Mouse (Mus musculus): ENCODE results near the gene Gm10097. TPM values are rescaled to one million over a fixed set of nuclear protein-coding genes. Genes with fewer than 3 reads are reported as not detected.

Gm10097 gene
- polyA plus RNA-seq, 1 experiment from 2014 or later, result 0.14 TPM

DNA sequence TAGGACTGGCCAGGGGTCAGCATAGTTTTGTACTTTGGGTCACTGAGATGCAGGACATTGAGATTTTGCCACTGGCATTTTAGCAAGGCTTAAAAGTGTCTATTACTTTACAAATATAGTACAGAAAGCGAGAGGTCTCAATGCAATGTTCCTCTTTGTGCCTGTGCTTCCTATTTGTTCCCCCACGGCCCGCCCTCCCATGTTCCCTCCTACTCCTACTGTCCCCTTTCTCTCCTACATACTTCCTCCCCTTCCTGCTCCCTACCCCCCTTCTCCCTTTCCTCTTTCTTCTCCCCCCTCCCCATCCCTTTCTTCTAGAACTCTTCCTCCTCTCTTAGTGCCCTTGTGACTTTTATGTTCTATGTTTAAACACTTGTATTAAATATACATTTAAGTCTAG lies 12.1 kb upstream of the Gm10097 start:
- H3K9me3 ChIP-seq (replicated peaks), result no peaks in the 10 kb centered on the region
- H3K4me1 ChIP-seq, result no peaks in the 10 kb centered on the region
- H3K27ac ChIP-seq (replicated peaks), result no peak overlapping the region
- WGBS, result 93% methylated on average over 3 of the region's 3 CpGs
- no peak overlapping the region for H3K9ac ChIP-seq (replicated peaks)
- H3K4me3 ChIP-seq (replicated peaks), result no peak overlapping the region
- H3K27me3 ChIP-seq (replicated peaks), result no peaks in the 10 kb centered on the region
- no peak overlapping the region for H3K4me2 ChIP-seq
- peaks cover 33% of the 10 kb centered on the region; the same call in 1 of the 2 replicates for H3K36me3 ChIP-seq
- ATAC-seq (ENCODE audit: low FRiP score), result no peak

DNA sequence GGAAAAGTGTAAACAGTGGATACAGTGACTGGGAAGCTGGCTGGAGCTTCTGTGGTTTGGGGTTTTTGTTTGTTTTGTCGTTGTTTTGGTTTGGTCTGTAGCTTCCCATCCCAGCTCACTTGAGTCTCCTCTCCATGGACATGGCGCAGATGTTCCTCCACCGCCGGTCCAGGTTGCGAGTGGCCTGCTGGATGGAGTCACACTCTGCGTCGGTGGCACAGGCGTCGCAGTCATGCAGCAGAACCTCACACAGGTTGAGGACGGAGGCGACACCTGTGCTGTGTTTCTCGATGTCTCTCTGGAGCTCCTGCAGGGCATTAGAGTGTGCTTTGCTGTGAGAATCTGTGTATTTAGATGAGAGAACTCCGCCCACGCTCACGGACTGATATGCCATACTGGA lies 11.3 kb upstream of the Gm10097 start:
- no peaks in the 10 kb centered on the region for H3K4me1 ChIP-seq
- H3K9ac ChIP-seq (replicated peaks), result no peak overlapping the region
- H3K36me3 ChIP-seq, result peaks cover 27% of the 10 kb centered on the region; the same call in 1 of the 2 replicates
- H3K4me3 ChIP-seq (replicated peaks), result no peak overlapping the region
- H3K27me3 ChIP-seq (replicated peaks), result no peaks in the 10 kb centered on the region
- no peak overlapping the region for H3K27ac ChIP-seq (replicated peaks)
- WGBS, result 94% methylated on average over 15 of the region's 15 CpGs
- no peak overlapping the region for H3K4me2 ChIP-seq
- ATAC-seq (ENCODE audit: low FRiP score), result no peak
- no peaks in the 10 kb centered on the region for H3K9me3 ChIP-seq (replicated peaks)

DNA sequence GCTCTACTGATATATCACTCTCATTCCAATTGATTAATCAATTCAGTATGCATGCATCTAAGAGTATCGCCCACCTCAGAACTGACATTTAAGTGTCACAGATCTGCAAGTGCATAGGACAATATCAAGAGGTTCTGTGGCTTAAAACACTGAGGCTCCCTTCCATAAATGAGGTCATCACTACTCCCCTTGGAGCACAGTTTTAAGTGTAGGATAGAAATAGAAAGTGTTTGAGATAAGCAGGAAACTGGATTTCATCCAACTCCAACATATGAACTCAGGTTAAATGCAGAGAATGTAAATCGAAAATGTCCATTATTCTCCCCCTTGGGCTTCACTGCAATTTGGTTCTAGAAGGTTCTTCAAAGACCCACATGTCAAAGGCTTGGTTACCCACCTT lies 10.1 kb upstream of the Gm10097 start:
- Histone ChIP-seq H3K4me2 (no peak overlapping the region), H3K27me3 (replicated peaks) (no peaks in the 10 kb centered on the region), H3K4me3 (replicated peaks) (no peak overlapping the region), H3K36me3 (peaks cover 27% of the 10 kb centered on the region; the same call in 1 of the 2 replicates), H3K9ac (replicated peaks) (no peak overlapping the region), H3K9me3 (replicated peaks) (no peaks in the 10 kb centered on the region), H3K27ac (replicated peaks) (no peak overlapping the region), H3K4me1 (no peaks in the 10 kb centered on the region)
- 86% methylated on average over 2 of the region's 2 CpGs for WGBS
- no peak for ATAC-seq (ENCODE audit: low FRiP score)

DNA sequence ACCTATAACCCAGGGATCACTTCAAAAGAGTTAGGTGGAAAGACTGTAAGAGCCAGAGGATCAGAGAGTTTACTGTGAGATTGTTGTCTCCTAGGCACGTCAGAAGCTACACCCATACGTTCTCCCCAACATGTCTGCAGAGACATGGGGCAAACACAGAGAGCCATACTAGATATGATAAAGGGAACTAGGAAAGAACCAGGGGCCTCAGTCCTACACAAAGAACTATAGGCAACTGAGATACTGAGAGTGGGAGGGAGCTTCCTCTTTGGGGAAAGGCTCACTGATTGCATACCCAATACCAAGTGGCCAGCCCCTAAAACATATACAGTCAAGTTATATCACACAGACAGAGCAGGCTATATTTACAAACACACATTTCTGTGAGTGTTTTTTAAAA lies 9.0 kb upstream of the Gm10097 start:
- ATAC-seq (ENCODE audit: low FRiP score), result no peak
- peaks cover 27% of the 10 kb centered on the region; the same call in 1 of the 2 replicates for H3K36me3 ChIP-seq
- H3K4me2 ChIP-seq, result no peak overlapping the region
- no peak overlapping the region for H3K9ac ChIP-seq (replicated peaks)
- no peak overlapping the region for H3K4me3 ChIP-seq (replicated peaks)
- H3K27me3 ChIP-seq (replicated peaks), result no peaks in the 10 kb centered on the region
- 91% methylated on average over 2 of the region's 2 CpGs for WGBS
- H3K27ac ChIP-seq (replicated peaks), result no peak overlapping the region
- no peaks in the 10 kb centered on the region for H3K4me1 ChIP-seq
- no peaks in the 10 kb centered on the region for H3K9me3 ChIP-seq (replicated peaks)

DNA sequence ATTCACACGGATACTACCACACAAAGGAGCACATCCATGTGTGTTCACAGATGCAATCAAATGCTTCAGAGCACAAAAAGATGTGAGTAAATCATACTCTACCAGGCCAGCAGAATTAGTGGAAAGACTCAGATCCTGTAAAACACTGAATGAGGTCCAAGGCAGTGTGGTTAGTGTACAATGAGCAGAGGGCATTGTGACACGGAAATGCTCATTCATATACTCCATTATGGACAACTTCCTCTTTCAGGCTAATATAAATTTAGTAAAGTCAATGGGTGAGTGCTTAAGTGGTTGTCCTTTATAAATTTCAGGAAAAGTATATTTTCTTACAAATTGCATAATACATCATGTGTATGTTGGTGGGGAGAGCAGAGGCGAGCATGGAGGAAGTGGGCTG lies 1.9 kb upstream of the Gm10097 start:
- H3K27ac ChIP-seq (replicated peaks), result no peak overlapping the region
- no peak overlapping the region for H3K4me3 ChIP-seq (replicated peaks)
- no peak overlapping the region for H3K9ac ChIP-seq (replicated peaks)
- WGBS, result 86% methylated on average over 3 of the region's 3 CpGs
- no peaks in the 10 kb centered on the region for H3K9me3 ChIP-seq (replicated peaks)
- H3K27me3 ChIP-seq (replicated peaks), result no peaks in the 10 kb centered on the region
- H3K4me1 ChIP-seq, result no peaks in the 10 kb centered on the region
- H3K4me2 ChIP-seq, result no peak overlapping the region
- no peak for ATAC-seq (ENCODE audit: low FRiP score)
- H3K36me3 ChIP-seq, result peaks cover 6% of the 10 kb centered on the region; the same call in 1 of the 2 replicates

DNA sequence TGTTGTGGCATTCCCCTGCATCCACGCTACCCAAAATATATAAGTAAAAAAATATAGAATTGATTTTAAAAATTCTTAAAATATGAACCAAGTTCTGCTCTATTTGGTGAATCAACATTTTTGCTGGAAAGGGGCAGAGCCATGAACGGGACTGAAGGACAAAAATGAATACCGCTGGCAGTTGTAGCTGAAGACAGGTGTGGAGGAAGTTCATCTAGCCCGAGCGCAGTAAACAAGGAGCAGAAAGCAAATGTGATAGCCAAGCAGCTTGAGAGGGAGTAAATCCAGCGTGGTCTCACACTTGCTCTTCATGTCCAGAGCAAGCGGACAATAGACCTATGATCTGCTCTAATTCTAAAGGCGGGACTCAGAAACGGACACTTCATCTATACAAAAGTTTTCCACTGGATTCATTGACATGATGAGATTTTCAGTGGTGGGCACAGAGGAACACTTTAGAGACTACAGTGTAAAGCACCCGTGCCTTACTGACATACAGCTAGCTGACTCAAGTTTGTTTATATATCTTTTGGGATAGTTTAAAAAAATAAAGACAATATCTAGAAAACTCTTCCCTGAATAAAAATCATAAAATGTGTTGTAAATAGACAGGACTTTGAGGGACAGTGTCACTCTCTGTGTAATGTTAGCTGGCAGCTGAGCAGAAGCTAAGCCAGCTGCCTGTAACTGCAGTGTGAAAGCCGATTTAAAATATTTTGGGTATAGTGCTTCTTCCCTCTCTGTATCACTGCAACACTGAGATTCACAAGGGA lies 1.4 kb downstream of the Gm10097 start:
- peaks cover 13% of the 10 kb centered on the region; the same call in 1 of the 2 replicates for H3K36me3 ChIP-seq
- 92% methylated on average over 11 of the region's 11 CpGs for WGBS
- no peak overlapping the region for H3K4me2 ChIP-seq
- no peak overlapping the region for H3K27ac ChIP-seq (replicated peaks)
- no peak overlapping the region for H3K4me3 ChIP-seq (replicated peaks)
- no peaks in the 10 kb centered on the region for H3K4me1 ChIP-seq
- H3K27me3 ChIP-seq (replicated peaks), result no peaks in the 10 kb centered on the region
- H3K9ac ChIP-seq (replicated peaks), result no peak overlapping the region
- no peak for ATAC-seq (ENCODE audit: low FRiP score)
- H3K9me3 ChIP-seq (replicated peaks), result no peaks in the 10 kb centered on the region

DNA sequence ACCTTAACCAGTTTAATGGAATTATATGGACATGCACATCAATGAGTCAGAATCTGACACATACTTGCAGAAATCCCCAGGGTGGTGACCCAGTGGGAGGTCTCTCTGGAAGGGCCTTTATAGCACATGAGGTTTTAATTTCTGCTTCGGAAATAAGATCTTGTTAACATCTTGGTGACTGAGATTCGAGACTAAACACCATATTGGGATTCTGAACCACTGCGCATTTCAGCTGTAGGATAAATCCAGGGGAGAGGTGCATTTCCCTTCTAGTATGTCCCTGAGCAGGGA lies 1.9 kb downstream of the Gm10097 start:
- Histone ChIP-seq H3K27me3 (replicated peaks) (no peaks in the 10 kb centered on the region), H3K9ac (replicated peaks) (no peak overlapping the region), H3K9me3 (replicated peaks) (no peaks in the 10 kb centered on the region), H3K36me3 (peaks cover 13% of the 10 kb centered on the region; the same call in 1 of the 2 replicates), H3K4me1 (no peaks in the 10 kb centered on the region), H3K4me3 (replicated peaks) (no peak overlapping the region), H3K27ac (replicated peaks) (no peak overlapping the region), H3K4me2 (no peak overlapping the region)
- 75% methylated on average over 3 of the region's 3 CpGs for WGBS
- ATAC-seq (ENCODE audit: low FRiP score), result no peak

DNA sequence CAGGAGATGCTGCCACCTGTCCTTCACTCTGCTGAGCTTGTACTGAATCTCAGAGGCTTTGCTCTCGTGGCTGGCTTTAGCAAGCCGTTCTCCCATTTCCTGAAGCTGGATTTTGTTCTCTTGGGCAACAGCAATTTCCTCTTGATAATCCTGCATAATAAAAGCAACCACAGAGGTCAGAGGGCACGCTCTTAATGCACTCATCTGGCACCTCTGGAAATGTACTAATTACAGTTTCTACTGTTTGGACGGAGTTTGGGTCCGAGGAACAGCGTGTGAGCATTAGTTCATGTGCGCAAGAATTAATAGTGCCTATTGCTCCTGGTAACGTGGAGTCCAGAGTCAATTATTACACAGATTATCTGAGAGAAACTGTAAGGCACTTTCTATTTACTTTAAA lies 3.1 kb downstream of the Gm10097 start:
- ATAC-seq (ENCODE audit: low FRiP score), result no peak
- 85% methylated on average over 8 of the region's 8 CpGs for WGBS
- H3K27ac ChIP-seq (replicated peaks), result no peak overlapping the region
- no peaks in the 10 kb centered on the region for H3K4me1 ChIP-seq
- H3K36me3 ChIP-seq, result peaks cover 16% of the 10 kb centered on the region; the same call in 1 of the 2 replicates
- H3K27me3 ChIP-seq (replicated peaks), result no peaks in the 10 kb centered on the region
- no peak overlapping the region for H3K9ac ChIP-seq (replicated peaks)
- H3K9me3 ChIP-seq (replicated peaks), result no peaks in the 10 kb centered on the region
- no peak overlapping the region for H3K4me3 ChIP-seq (replicated peaks)
- H3K4me2 ChIP-seq, result no peak overlapping the region

DNA sequence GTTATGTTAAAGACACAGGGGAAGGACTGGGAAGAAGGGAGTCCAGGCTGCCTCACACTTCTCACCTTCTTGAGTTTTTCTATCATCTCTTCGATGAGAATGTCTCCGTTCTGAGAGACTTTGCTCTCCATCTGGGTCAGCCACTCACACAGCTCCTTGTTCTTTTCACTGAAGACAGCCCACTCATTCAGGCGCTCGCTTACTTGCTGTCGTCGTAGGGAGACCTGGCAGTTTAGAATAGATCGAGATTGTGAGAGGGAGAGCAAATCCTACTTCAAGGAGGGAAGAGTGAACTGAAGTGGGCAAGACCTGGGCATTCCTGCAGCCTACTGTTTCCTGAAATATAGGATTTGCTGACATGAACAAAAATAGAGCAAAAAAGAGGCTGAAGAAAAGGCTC lies 6.7 kb downstream of the Gm10097 start:
- ATAC-seq (ENCODE audit: low FRiP score), result no peak

DNA sequence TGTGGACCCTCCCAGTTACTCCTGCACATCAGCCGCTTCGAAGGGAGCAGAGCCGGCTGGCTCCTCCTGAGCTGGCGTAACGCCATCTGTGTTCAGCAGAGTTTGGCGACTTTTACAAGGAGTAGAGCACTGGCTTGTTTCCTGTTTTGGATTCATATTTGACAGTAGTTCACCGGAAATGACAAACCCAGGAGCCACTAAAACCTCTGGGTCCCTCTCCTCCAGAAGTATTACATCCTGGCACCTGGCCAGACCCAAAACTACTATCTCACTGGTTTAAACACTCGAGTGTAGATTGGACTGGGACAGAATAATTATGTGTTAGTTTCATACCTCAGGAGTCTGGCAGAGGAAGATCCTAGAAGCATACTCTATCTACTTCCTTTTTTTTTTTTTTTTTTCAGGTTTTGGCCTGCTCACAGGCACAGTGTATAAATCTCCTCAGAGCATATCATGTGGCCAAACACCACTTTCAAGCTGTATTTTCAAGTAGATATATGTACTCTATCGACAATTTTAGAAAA lies 11.0 kb downstream of the Gm10097 start:
- Histone ChIP-seq H3K4me1 (peaks cover 5% of the 10 kb centered on the region), H3K4me2 (no peak overlapping the region)
- WGBS, result 64% methylated on average over 9 of the region's 9 CpGs

More for the DNA sequence above, 6.7 kb downstream of the Gm10097 start:
- 96% methylated on average over 7 of the region's 7 CpGs for WGBS
- Histone ChIP-seq H3K27ac (replicated peaks) (no peak overlapping the region), H3K9ac (replicated peaks) (no peak overlapping the region), H3K27me3 (replicated peaks) (no peaks in the 10 kb centered on the region), H3K36me3 (peaks cover 14% of the 10 kb centered on the region; the same call in 1 of the 2 replicates), H3K4me3 (replicated peaks) (no peak overlapping the region), H3K9me3 (replicated peaks) (no peaks in the 10 kb centered on the region), H3K4me1 (peaks cover 5% of the 10 kb centered on the region), H3K4me2 (no peak overlapping the region)

DNA sequence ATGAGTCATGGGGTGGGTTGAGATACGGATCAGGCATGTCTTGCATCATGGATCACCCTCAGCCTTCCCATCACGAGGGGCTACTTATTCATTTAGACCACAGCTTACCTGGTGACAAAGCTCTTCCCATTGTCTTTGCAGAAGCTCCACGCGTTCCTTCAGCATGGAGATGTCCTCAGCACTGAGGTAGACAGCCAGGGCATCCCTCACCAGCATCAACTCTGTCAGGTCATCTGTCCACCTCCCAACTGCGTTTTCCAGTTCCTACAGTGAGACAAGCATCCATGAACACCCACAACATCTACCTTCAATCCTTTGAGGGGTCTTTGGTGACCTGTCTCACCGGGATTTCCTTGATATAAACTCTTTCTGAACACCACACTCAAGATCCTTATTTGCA lies 14.7 kb downstream of the Gm10097 start:
- Histone ChIP-seq H3K4me3 (replicated peaks) (no peak overlapping the region), H3K27me3 (replicated peaks) (no peaks in the 10 kb centered on the region), H3K9me3 (replicated peaks) (no peaks in the 10 kb centered on the region), H3K4me1 (peaks cover 5% of the 10 kb centered on the region), H3K27ac (replicated peaks) (no peak overlapping the region), H3K4me2 (no peak overlapping the region), H3K36me3 (peaks cover 4% of the 10 kb centered on the region; the same call in 1 of the 2 replicates), H3K9ac (replicated peaks) (no peak overlapping the region)
- 84% methylated on average over 6 of the region's 6 CpGs for WGBS
- ATAC-seq (ENCODE audit: low FRiP score), result no peak

More for the DNA sequence above, 11.0 kb downstream of the Gm10097 start:
- Histone ChIP-seq H3K27ac (replicated peaks) (0 out of 2 replicates have a peak overlapping the region, but pooled peaks have one; percentile 9), H3K4me3 (replicated peaks) (no peak overlapping the region), H3K27me3 (replicated peaks) (no peaks in the 10 kb centered on the region), H3K9me3 (replicated peaks) (no peaks in the 10 kb centered on the region), H3K9ac (replicated peaks) (no peak overlapping the region), H3K36me3 (peaks cover 3% of the 10 kb centered on the region; the same call in 1 of the 2 replicates)
- no peak for ATAC-seq (ENCODE audit: low FRiP score)

DNA sequence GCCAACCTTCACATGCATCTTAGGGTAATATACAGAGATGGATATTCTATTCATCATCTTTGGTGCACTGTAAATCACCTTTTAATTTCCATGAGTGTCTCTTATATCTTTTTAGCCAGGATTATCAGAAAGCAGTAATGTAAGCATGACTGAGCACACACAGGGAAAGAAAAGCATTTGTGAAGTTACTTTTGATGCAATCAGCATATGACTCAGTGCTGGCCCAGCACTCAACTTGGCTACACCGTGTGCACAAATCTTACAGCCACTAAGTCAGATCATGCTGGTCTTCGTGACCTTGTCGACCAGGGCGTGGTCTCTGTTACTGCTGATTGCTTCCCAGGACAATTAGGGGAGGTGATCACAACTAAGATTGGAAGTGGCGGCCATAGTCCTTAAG lies 16.8 kb downstream of the Gm10097 start:
- H3K27ac ChIP-seq (replicated peaks), result no peak overlapping the region
- ATAC-seq (ENCODE audit: low FRiP score), result no peak
- H3K36me3 ChIP-seq, result peaks cover 4% of the 10 kb centered on the region; the same call in 1 of the 2 replicates
- no peaks in the 10 kb centered on the region for H3K27me3 ChIP-seq (replicated peaks)
- H3K9ac ChIP-seq (replicated peaks), result no peak overlapping the region
- H3K4me2 ChIP-seq, result no peak overlapping the region
- WGBS, result 88% methylated on average over 5 of the region's 5 CpGs
- no peaks in the 10 kb centered on the region for H3K9me3 ChIP-seq (replicated peaks)
- H3K4me1 ChIP-seq, result no peaks in the 10 kb centered on the region
- H3K4me3 ChIP-seq (replicated peaks), result no peak overlapping the region
